In the genomic region with DNA sequence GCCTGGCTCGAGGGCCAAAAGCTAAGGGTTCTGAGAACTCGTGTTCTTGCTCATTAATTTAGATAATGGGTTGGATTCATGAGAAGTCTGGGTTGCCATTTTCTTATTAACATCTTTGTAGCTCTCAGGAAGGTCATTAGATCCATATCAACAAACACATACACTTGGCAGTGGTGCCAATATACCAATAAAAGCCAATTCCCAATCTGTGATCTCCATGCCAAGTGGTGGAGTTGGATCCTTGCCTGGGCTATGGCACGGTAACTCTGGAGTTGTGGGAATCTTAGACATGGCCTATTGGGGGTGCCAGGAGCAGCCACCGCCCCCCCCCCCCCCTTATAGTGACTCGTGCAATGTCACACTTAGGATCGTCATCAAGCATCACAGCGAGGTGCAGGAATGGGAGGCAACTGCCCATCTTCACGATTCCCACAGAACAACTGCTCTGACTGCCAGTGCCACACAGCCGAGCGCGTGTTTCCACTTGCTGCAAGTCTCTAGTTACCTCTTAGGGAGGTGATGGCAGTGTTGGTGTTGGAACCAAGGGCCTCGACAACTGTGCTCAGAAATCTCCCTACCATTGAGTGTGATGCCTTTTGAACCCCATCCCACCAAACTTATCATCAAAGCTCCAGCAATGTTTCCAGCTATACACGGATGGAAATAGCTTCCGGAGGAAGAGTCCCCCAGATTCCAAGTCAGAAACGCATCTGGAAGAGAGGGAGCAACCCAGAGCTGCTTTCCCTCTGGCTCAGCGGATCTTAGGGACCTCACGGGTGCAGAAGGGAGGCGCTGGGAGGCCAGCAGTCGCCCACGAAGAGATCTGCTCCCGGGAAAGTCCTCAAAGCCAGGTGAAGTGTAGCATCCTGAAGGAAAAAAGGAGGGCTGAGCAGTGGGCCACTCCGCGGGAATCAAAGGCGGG, we compare ENCODE assay signal across 1 mouse cellular context.
TF ChIP-seq lines count a peak whose summit lies in the region.

No protein-coding gene starts in this region.

TF ChIP-seq in CH12.LX, 34 proteins besides CTCF, POLR2A, EP300 and RAD21 (continued from another document):
- TF ChIP-seq ZC3H11A (IDR thresholded peaks at IDR 0.05; ENCODE audit: low read depth, low read length): no peak
- TF ChIP-seq SMC3 (IDR thresholded peaks at IDR 0.05; ENCODE audit: low read depth, low read length): no peak
- no peak for TF ChIP-seq HCFC1 (IDR thresholded peaks at IDR 0.05; ENCODE audit: low read depth, low read length)
- TF ChIP-seq JUND (conservative IDR thresholded peaks at IDR 0.05; ENCODE audit: low read depth, low read length): no peak
- no peak for TF ChIP-seq TBP (conservative IDR thresholded peaks at IDR 0.05; ENCODE audit: low read depth, low read length)
- no peak for TF ChIP-seq POLR2AphosphoS2 (IDR thresholded peaks at IDR 0.05; ENCODE audit: low read depth, low read length)
- TF ChIP-seq SIN3A (IDR thresholded peaks at IDR 0.05; ENCODE audit: low read length): no peak
- no peak for TF ChIP-seq PAX5 (IDR thresholded peaks at IDR 0.05; ENCODE audit: low read length)
- no peak for TF ChIP-seq GABPA (IDR thresholded peaks at IDR 0.05; ENCODE audit: insufficient replicate concordance, low read depth, low read length)
- TF ChIP-seq IRF4 (IDR thresholded peaks at IDR 0.05; ENCODE audit: low read depth, low read length): no peak
- TF ChIP-seq MEF2A (IDR thresholded peaks at IDR 0.05; ENCODE audit: borderline replicate concordance, low read depth, low read length): no peak
- TF ChIP-seq KAT2A (IDR thresholded peaks at IDR 0.05; ENCODE audit: insufficient replicate concordance, low read length): no peak
- no peak for TF ChIP-seq CHD1 (IDR thresholded peaks at IDR 0.05; ENCODE audit: low read depth, low read length)
- no peak for TF ChIP-seq USF2 (conservative IDR thresholded peaks at IDR 0.05; ENCODE audit: low read depth, low read length)
- no peak for TF ChIP-seq MAX (IDR thresholded peaks at IDR 0.05; ENCODE audit: low read length)
- TF ChIP-seq MAFK (IDR thresholded peaks at IDR 0.05; ENCODE audit: insufficient replicate concordance, low read length): no peak
- no peak for TF ChIP-seq MAZ (IDR thresholded peaks at IDR 0.05; ENCODE audit: low read depth, low read length)
- no peak for TF ChIP-seq NELFE (IDR thresholded peaks at IDR 0.05; ENCODE audit: low read depth, low read length)
